Mouse (Mus musculus) forebrain, embryonic 13.5 days (tissue): Measurements from ENCODE around the gene Epha8. TPM values are rescaled to one million over a fixed set of nuclear protein-coding genes. Genes with fewer than 3 reads are reported as not detected.

ENCODE experiments used
- ATAC-seq: fragments of 200-750 bp; cut with Nextera tagmentation; 2 replicates; pipeline ENCODE4 v1.8.0; 2017
- H3K27ac ChIP-seq: fragments of 300-500 bp; sonication (generic); 2 replicates; pipeline ENCODE4 v1.5.1; 2015; ENCODE audit warnings: inconsistent platforms, mild to moderate bottlenecking, moderate library complexity
- H3K27me3 ChIP-seq: fragments of 300-500 bp; sonication (generic); 2 replicates; pipeline ENCODE4 v1.6.1; 2015; ENCODE audit warnings: mild to moderate bottlenecking, inconsistent platforms
- H3K36me3 ChIP-seq: fragments of 300-500 bp; sonication (generic); 2 replicates; pipeline ENCODE4 v1.6.1; 2015; ENCODE audit warnings: mild to moderate bottlenecking, inconsistent platforms; ENCODE audit not compliant: poor library complexity, severe bottlenecking
- H3K4me1 ChIP-seq: fragments of 300-500 bp; sonication (generic); 2 replicates; pipeline ENCODE4 v1.6.1; 2015; ENCODE audit warnings: inconsistent platforms
- H3K4me2 ChIP-seq: fragments of 300-500 bp; sonication (generic); 2 replicates; pipeline ENCODE4 v1.6.1; 2015; ENCODE audit warnings: inconsistent platforms, mild to moderate bottlenecking, moderate library complexity
- H3K4me3 ChIP-seq: fragments of 300-500 bp; sonication (generic); 2 replicates; pipeline ENCODE4 v1.5.1; 2015; ENCODE audit warnings: mild to moderate bottlenecking, inconsistent platforms
- H3K9ac ChIP-seq: fragments of 300-500 bp; sonication (generic); 2 replicates; pipeline ENCODE4 v1.6.1; 2015; ENCODE audit warnings: mild to moderate bottlenecking, inconsistent platforms
- H3K9me3 ChIP-seq: fragments of 300-500 bp; sonication (generic); replicated peaks from 2 replicates; pipeline ENCODE4 v1.6.1; 2016; ENCODE audit warnings: inconsistent platforms
- WGBS: fragments of 180-500 bp; shearing (Covaris S2); methylation state at CpG from one replicate; pipeline ENCODE4 v1.1.7; 2015; 5-methylcytosine and 5-hydroxymethylcytosine counted together
- polyA plus RNA-seq: library from polyadenylated mRNA; unstranded; fragments of >200 nt; fragmentation: Nextera tagmentation; extraction: Ambion mirVana; gene quantifications from 2 replicates; pipeline ENCODE4 v1.2.1, GENCODE M21; 2015

Gene Epha8
- polyA plus RNA-seq, 1 experiment from 2014 or later = 1.1 TPM

DNA sequence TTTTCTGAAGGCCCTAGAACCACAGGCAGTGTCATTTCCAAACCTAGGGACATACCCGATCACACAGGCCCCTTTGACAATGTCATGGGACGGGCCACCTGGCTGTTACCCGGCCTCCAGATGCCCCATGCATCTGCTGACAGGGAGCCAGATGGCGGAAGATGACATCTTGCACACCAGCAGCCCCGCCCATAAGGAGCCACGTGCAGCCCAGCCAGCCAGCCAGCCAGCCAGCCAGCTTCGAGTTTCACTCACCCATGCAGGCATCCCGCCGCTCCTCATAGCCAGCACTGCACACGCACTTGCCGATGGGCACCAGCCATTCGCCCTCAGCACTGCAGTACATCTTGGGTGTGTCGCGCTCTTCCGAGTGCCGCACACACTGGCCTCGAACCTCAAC lies 11.2 kb downstream of the Epha8 start:
- peaks cover 25% of the 10 kb centered on the region; the same call in 1 of the 2 replicates for H3K27me3 ChIP-seq
- no peaks in the 10 kb centered on the region for H3K9me3 ChIP-seq
- no peak for ATAC-seq
- WGBS = 75% methylated on average over 17 of the region's 17 CpGs
- peaks cover 35% of the 10 kb centered on the region for H3K4me1 ChIP-seq
- H3K36me3 ChIP-seq = no peaks in the 10 kb centered on the region
- no peak overlapping the region for H3K4me3 ChIP-seq
- no peak overlapping the region for H3K4me2 ChIP-seq
- H3K9ac ChIP-seq = no peak overlapping the region
- H3K27ac ChIP-seq = no peak overlapping the region

DNA sequence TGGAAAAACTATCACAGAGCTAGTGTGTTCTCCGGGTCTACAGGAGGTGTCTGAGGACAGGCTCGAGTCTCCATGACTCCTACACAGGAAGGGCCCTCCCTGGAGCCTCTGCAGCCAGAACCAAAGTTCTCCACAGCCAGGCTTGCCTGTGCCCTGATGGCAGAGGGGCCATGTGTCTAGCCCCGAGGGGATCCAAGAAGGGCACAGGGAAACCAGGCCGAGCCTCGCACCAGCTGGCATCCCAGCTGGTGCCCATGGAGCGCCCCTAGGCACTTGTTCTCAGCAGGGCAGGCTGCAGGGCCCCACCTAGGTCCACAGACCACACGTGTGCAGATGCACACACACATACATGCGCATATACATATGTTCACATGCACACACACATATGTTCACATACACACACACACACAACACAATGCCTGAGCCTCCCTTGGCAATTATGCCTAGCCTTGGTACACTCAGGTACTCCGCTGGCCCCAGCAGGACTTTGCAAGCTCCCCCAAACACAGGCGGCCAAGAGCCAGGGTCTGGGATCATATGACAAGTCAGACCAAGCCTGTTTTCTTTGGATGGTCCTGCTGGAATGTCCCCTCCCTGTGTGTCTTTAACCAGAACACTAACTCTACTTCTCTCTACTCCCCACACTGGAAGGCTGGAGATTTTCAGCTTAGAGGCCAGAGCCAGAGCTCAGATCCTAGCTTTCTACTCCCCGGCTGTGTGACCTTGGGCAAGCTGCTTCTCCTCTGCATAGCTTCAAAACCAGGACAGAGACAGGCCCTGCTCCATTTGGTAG lies 11.9 kb downstream of the Epha8 start:
- H3K36me3 ChIP-seq = no peaks in the 10 kb centered on the region
- H3K4me2 ChIP-seq = no peak overlapping the region
- 74% methylated on average over 11 of the region's 11 CpGs for WGBS
- peaks cover 32% of the 10 kb centered on the region for H3K4me1 ChIP-seq
- peaks cover 23% of the 10 kb centered on the region; the same call in 1 of the 2 replicates for H3K27me3 ChIP-seq
- no peaks in the 10 kb centered on the region for H3K9me3 ChIP-seq
- no peak overlapping the region for H3K9ac ChIP-seq
- no peak overlapping the region for H3K27ac ChIP-seq
- H3K4me3 ChIP-seq = no peak overlapping the region
- no peak for ATAC-seq

DNA sequence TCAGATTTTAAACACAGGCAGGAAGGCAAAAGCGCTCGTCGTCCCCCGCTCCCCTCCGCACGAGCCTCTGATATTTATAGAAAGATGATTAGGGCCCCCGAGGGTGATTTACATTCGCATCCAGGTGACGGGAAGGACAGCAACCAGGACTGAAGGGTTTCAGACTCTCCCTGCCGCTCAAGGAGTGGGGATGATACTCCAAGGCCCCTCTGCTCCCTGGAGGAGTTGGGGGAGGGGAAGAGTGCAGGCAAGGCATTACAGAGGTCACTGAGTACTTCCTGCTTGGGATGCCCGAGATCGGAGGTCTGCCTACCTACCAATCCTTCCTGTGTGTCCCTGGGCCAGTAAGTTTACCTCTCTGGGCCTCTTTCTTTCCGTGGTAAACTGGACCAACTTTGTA lies 13.4 kb downstream of the Epha8 start:
- 26% methylated on average over 13 of the region's 13 CpGs for WGBS
- H3K36me3 ChIP-seq = no peaks in the 10 kb centered on the region
- no peak overlapping the region; the same call in 1 of the 2 replicates for H3K4me2 ChIP-seq
- H3K4me3 ChIP-seq = no peak overlapping the region
- no peaks in the 10 kb centered on the region for H3K9me3 ChIP-seq
- peaks cover 24% of the 10 kb centered on the region for H3K4me1 ChIP-seq
- no peak overlapping the region for H3K27ac ChIP-seq
- ATAC-seq = no peak
- H3K27me3 ChIP-seq = peaks cover 22% of the 10 kb centered on the region; the same call in 1 of the 2 replicates
- no peak overlapping the region for H3K9ac ChIP-seq

DNA sequence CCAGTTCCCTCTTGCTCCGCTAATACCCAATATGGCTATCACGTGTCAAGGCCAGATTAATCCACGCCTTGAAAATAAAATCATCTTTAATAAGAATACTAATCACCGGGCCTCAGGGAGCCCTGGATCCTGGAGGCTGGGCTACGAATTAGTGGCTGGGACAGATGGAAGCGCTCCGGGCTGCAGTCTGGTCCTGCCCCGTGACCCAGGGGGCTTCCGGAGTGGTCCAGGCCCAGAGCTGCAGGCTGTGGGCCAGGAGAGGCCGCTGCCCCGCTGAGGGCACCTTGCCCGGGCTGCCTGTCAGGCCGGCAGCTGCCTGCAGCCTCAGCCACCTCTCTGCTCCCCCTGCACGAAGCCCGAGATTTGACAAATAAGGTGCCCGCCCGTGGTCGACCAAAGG lies 13.9 kb downstream of the Epha8 start:
- H3K9ac ChIP-seq = no peak overlapping the region
- H3K36me3 ChIP-seq = no peaks in the 10 kb centered on the region
- H3K4me1 ChIP-seq = peaks cover 24% of the 10 kb centered on the region
- WGBS = 35% methylated on average over 18 of the region's 18 CpGs
- no peaks in the 10 kb centered on the region for H3K9me3 ChIP-seq
- no peak overlapping the region; the same call in 1 of the 2 replicates for H3K4me2 ChIP-seq
- no peak for ATAC-seq
- H3K4me3 ChIP-seq = no peak overlapping the region
- no peak overlapping the region for H3K27ac ChIP-seq
- peaks cover 19% of the 10 kb centered on the region; the same call in 1 of the 2 replicates for H3K27me3 ChIP-seq

DNA sequence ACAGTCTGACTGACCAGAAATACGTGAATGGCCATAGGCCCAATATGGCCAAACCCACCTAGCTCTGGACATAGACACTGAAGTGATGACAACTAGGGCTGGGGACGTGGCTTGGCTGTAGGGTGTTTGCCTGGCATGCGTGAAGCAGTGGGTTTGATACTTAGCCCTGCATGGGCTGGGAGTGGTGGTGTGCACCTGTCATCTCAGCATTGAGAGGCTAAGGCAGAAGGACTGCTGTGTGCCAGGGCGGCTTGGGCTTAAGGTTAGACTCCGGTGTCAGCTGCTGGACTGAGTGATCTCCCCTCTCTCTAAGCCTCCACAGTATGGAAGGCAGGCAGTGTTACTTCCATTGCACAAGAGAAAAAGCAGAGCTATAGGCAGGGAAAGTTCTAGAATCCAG lies 18.7 kb downstream of the Epha8 start:
- 86% methylated on average over 5 of the region's 5 CpGs for WGBS
- no peak for ATAC-seq
- H3K4me1 ChIP-seq = peaks cover 14% of the 10 kb centered on the region
- no peak overlapping the region for H3K27ac ChIP-seq
- H3K9me3 ChIP-seq = no peaks in the 10 kb centered on the region
- no peak overlapping the region for H3K4me3 ChIP-seq
- H3K9ac ChIP-seq = no peak overlapping the region
- peaks cover 17% of the 10 kb centered on the region; the same call in 1 of the 2 replicates for H3K27me3 ChIP-seq
- H3K36me3 ChIP-seq = no peaks in the 10 kb centered on the region
- no peak overlapping the region for H3K4me2 ChIP-seq

DNA sequence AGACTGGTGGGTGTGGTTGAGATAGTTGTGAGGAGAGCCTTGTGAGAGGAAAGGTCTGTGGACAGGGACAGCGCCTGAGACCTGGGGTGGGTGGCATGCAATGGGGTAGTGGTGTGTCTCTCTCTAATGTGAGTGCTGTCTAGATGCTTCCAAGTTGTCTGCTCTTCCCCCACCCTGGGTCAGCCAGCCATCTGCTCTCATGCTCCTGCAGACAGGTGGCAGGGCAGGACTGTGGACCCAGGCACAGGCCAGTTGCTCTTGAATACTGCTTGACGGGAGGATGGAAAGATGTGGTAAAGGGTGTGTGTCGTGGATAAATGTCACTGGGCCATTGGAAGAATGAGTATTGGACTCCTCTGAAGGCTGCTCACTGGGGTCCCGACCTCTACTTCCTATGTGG lies 19.3 kb downstream of the Epha8 start:
- Histone ChIP-seq H3K36me3 (no peaks in the 10 kb centered on the region), H3K9ac (no peak overlapping the region), H3K4me3 (no peak overlapping the region), H3K27ac (no peak overlapping the region), H3K9me3 (no peaks in the 10 kb centered on the region), H3K4me2 (no peak overlapping the region), H3K27me3 (peaks cover 15% of the 10 kb centered on the region; the same call in 1 of the 2 replicates), H3K4me1 (peaks cover 8% of the 10 kb centered on the region)
- no peak for ATAC-seq
- WGBS = 84% methylated on average over 4 of the region's 4 CpGs

DNA sequence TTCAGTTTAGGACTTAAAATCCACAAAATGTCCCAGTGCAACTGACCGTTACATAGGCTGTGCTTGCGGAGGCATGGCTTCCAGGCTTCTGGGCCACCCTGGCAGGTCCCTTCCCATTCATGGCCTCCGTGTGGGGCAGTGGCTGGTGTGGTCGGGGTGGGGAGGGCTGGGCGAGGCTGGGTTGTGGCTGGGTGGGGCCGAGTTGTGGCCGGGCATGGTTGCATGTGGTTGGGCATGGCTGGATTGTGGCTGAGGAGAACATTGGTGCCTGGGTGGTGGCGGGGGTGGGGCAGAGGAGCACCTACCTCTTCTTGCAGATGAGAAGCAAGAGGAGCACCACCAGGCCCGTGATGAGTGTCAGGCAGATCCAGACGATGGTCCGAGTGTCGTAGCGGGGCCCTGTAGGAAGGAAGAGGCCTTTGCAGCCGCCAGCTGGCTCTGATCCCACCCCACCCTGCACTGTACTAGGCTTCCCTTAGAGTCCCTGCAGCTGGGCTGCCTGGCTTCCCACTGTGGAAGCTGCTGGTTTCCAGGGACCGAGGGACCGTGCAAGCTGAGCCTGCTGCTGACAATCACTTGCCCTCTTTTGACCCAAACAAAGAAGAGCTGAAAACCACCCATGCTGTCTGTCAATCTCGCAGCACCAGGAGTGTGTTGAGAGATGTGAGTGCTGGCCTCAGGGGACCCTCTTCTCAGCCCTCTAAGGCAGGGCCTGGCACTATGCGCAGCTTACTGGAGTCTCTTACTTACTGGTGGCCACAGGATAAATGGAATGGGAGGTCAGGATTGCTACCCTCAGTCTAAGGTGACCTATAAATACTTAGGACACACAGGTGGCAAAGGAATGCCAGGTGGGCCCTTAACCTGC lies 21.6 kb downstream of the Epha8 start:
- Histone ChIP-seq H3K9ac (no peak overlapping the region), H3K4me1 (peaks cover 7% of the 10 kb centered on the region), H3K36me3 (no peaks in the 10 kb centered on the region), H3K27ac (peak overlapping the region; percentile 12; the same call in 1 of the 2 replicates), H3K4me3 (no peak overlapping the region), H3K27me3 (peaks cover 9% of the 10 kb centered on the region; the same call in 1 of the 2 replicates), H3K4me2 (no peak overlapping the region), H3K9me3 (no peaks in the 10 kb centered on the region)
- WGBS = 47% methylated on average over 18 of the region's 18 CpGs
- no peak for ATAC-seq

DNA sequence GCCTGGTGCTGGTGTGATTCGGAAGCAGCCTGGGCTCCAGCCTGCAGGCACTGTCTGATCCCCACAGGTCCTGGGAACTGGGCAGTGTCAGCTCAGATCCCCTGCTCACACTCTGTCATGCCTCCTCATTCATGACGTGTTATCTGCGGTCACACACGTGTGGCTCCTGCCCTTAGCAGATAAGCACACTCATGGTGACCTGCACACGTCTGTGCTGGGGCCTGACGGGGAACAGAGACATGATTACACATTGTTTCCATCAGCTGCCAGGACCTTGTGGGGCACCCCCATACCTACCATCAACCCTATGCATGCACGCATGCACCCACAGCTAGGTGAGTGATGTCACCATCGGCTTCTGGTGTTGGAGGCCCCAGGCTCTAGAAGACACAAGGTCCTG lies 26.1 kb downstream of the Epha8 start:
- WGBS = 87% methylated on average over 8 of the region's 8 CpGs
- peaks cover 30% of the 10 kb centered on the region for H3K27me3 ChIP-seq

DNA sequence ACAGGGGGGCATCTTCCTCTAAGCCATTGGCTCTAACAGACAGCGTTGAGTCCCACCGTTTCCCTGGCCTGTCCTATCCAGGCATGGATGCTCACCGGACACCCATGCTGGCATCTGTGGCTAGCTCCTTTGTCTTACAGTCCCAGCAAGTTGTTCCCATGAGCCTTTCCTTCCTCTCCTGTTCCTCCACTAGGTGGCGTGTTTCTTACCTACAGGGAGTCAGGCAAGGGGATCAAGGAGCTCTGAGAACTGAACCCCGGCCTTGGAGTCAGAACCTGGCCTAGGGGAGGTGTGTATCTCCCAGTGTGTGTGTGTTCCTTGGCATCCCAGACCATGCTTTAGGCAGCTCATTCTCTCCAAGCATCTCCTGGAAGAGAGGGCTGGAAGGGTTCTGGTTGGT lies 27.7 kb downstream of the Epha8 start:
- Histone ChIP-seq H3K9me3 (no peaks in the 10 kb centered on the region), H3K4me1 (peaks cover 8% of the 10 kb centered on the region; the same call in 1 of the 2 replicates), H3K9ac (no peak overlapping the region), H3K4me2 (no peak overlapping the region), H3K27ac (no peak overlapping the region), H3K27me3 (peaks cover 43% of the 10 kb centered on the region), H3K36me3 (no peaks in the 10 kb centered on the region), H3K4me3 (no peak overlapping the region)
- WGBS = 2% methylated on average over 5 of the region's 5 CpGs
- no peak for ATAC-seq

More for the DNA sequence above, 26.1 kb downstream of the Epha8 start:
- Histone ChIP-seq H3K27ac (no peak overlapping the region), H3K4me1 (peaks cover 15% of the 10 kb centered on the region), H3K9ac (no peak overlapping the region), H3K9me3 (no peaks in the 10 kb centered on the region), H3K4me2 (no peak overlapping the region), H3K36me3 (no peaks in the 10 kb centered on the region), H3K4me3 (no peak overlapping the region)
- ATAC-seq = no peak

DNA sequence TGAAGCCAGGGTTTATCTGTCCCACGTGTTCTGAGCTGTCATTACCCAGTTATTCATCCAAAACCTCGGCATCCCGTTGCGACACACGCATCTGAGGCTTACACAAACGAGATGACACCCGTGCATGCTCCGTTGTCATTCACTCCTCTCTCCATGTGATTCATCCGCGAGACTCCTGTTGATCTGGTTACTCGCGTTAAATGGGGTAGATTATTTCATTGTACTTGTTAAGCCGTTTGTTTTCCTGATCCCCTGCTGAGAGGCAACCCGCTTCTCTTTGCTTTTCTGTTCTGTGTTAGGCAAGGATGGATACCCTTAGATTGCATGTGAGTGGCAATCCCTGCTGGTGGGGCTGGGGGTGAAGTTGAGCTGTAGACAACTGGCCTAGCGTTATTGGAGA lies 30.8 kb downstream of the Epha8 start:
- ATAC-seq = no peak
- Histone ChIP-seq H3K4me1 (peaks cover 11% of the 10 kb centered on the region; the same call in 1 of the 2 replicates), H3K4me3 (no peak overlapping the region), H3K4me2 (no peak overlapping the region; the same call in 1 of the 2 replicates), H3K27me3 (peaks cover 56% of the 10 kb centered on the region), H3K9ac (no peak overlapping the region), H3K36me3 (no peaks in the 10 kb centered on the region), H3K9me3 (no peaks in the 10 kb centered on the region), H3K27ac (no peak overlapping the region)
- WGBS = 1% methylated on average over 15 of the region's 15 CpGs

DNA sequence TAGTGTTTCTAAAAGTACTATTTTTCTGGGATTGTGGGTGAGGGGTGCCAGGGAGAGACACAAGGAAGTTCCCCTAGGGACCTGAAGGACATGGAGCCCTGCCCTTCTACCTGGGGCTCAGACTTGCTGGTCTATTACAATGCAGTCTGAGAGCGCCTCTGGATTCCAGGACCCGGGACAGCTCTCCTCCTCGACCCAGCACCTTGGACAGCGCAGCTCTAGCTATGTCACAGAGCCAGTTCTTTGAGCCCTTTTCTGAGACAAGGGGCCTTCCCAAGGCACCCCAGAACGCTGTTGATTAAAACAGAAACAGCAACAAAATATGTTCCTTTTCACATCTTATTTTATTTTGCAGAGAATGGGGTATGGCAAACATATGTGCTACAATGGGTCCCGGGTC lies 32.1 kb downstream of the Epha8 start:
- H3K4me2 ChIP-seq = no peak overlapping the region
- no peak overlapping the region for H3K4me3 ChIP-seq
- no peaks in the 10 kb centered on the region for H3K9me3 ChIP-seq
- no peak for ATAC-seq
- 6% methylated on average over 6 of the region's 6 CpGs for WGBS
- peaks cover 11% of the 10 kb centered on the region; the same call in 1 of the 2 replicates for H3K4me1 ChIP-seq
- no peak overlapping the region for H3K9ac ChIP-seq
- no peak overlapping the region for H3K27ac ChIP-seq
- peaks cover 61% of the 10 kb centered on the region for H3K27me3 ChIP-seq
- H3K36me3 ChIP-seq = no peaks in the 10 kb centered on the region

DNA sequence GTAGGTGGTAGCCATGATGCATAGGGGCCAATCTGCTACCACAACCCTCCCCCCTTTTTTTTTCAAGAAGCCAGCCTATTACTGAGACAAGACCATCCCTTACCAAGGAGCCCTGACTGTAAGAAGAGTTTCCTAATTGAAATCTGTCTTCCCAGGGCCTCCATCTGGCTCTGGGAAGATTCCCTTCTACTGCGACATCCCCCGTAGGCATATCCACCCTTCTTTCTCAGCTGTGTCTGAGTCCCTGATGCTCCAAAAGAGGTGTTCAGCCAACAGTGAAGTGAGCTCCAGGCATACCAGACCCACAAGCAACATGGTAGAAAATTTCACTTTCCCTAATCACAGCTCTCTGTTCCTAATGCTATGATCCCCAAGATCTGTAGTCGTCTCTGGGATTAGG lies 37.1 kb downstream of the Epha8 start:
- Histone ChIP-seq H3K27me3 (peaks cover 45% of the 10 kb centered on the region), H3K27ac (no peak overlapping the region)

More for the DNA sequence above, 37.1 kb downstream of the Epha8 start:
- no peak overlapping the region for H3K9ac ChIP-seq
- H3K4me1 ChIP-seq = peaks cover 24% of the 10 kb centered on the region
- ATAC-seq = no peak
- 80% methylated on average over 3 of the region's 3 CpGs for WGBS
- no peak overlapping the region for H3K4me2 ChIP-seq
- no peak overlapping the region for H3K4me3 ChIP-seq
- no peaks in the 10 kb centered on the region for H3K36me3 ChIP-seq
- H3K9me3 ChIP-seq = no peaks in the 10 kb centered on the region
